Mouse (Mus musculus): ENCODE results near the gene Usp51.

- TF ChIP-seq CTCF (IDR thresholded peaks at IDR 0.05; ENCODE audit: low read depth) (no peak), EP300 (IDR thresholded peaks at IDR 0.05; ENCODE audit: low read depth) (no peak)
These were observed 1.4 kb downstream of the Usp51 start for GRCm38 (mm10) chrX:153007685-153008047.
